Comparison of ENCODE assay signal across 16 mouse cellular contexts in the genomic region with DNA sequence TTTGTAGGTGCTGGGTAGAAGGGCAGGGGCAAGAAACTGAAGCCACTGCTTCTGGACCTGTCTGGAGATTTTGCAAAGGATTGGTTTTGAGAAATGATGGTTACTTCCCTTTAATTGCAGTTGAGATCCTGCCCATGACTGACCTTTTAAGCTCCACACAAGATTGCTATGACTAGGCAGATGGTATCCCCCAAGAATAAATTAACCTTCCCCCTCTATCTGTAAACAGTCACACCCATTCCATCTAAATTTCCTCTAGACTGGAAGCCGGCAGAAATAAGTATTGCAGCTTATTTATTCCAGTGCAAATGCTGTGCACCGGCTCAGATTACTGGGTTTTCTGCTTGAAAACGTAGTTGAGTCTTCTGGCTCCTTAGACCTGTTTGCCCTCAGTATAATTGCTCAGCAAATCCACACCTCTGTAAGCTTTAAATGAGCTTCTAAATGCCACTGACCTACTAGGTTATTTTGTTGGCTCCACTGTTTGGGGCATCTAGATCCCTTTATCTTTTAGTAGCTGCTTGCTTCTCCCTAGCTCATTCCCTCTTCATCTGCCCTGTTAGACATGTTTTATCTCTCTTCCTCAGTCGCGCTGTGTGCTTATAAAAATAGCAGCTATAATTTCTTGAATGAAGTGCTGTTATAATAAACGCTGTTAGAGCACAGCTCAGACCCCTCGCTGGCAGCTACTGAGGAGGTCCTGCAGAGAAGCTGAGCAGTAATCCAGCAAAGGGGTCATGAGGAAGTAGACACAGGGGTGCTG.
DNase-seq lines count a peak whose midpoint lies in the region; ATAC-seq and TF ChIP-seq lines count a peak whose summit lies in the region.
"Had no signal": no experiment of that assay in that cellular context is flagged by ENCODE, and none has a peak within 500 bp of the region (broad histone marks: within the 10 kb centered on the region; RNA-seq: fewer than 3 reads in every experiment).

No protein-coding gene starts in this region.

- H3K4me3 ChIP-seq in embryonic facial prominence, embryonic 15.5 days (replicated peaks), result no peak overlapping the region
- no peak overlapping the region for H3K4me3 ChIP-seq in embryonic facial prominence, embryonic 10.5 days
- H3K4me3 ChIP-seq in liver, embryonic 13.5 days (replicated peaks), result no peak overlapping the region; the same call in 1 of the 2 replicates
- H3K4me3 ChIP-seq in olfactory bulb, adult 2 months (ENCODE audit: insufficient read depth, low read depth, low read length), result no peak overlapping the region
- H3K4me3 ChIP-seq: heart, embryonic 12.5 days had no signal

- no peaks in the 10 kb centered on the region for H3K4me1 ChIP-seq in embryonic facial prominence, embryonic 15.5 days
- H3K4me1 ChIP-seq in embryonic facial prominence, embryonic 10.5 days, result no peaks in the 10 kb centered on the region
- H3K4me1 ChIP-seq in liver, embryonic 13.5 days (replicated peaks), result peaks cover 49% of the 10 kb centered on the region
- H3K4me1 ChIP-seq in olfactory bulb, adult 2 months (ENCODE audit: control insufficient read depth, insufficient read depth, low read length), result peaks cover 5% of the 10 kb centered on the region; the same call in 1 of the 2 replicates

- no peaks in the 10 kb centered on the region for H3K27me3 ChIP-seq in embryonic facial prominence, embryonic 15.5 days
- no peaks in the 10 kb centered on the region for H3K27me3 ChIP-seq in embryonic facial prominence, embryonic 10.5 days (replicated peaks; ENCODE audit: low read depth, poor library complexity, severe bottlenecking)
- no peaks in the 10 kb centered on the region for H3K27me3 ChIP-seq in liver, embryonic 13.5 days
- H3K27me3 ChIP-seq: heart, embryonic 12.5 days had no signal

- ATAC-seq in embryonic facial prominence, embryonic 15.5 days (ENCODE audit: insufficient number of reproducible peaks, low FRiP score, low TSS enrichment, low read depth), result peak; percentile 43; the same call in 1 of the 2 replicates
- peak; percentile 83 for ATAC-seq in liver, embryonic 13.5 days (ENCODE audit: low read depth)
- ATAC-seq: activated CD4-positive, CD25-positive, alpha-beta regulatory T cell, adult 4 months had no signal

- no peak for DNase-seq in embryonic facial prominence, embryonic 10.5 days (ENCODE audit: low spot score)
- peak; percentile 18 to 35 for DNase-seq in spleen, postnatal 10 days (ENCODE audit: low spot score in 2 of 2)
- DNase-seq in spleen, postnatal 4 days (ENCODE audit: low spot score in 2 of 2), result no peak
- DNase-seq in liver, embryonic 13.5 days, result no peak
- DNase-seq in left cerebral cortex, postnatal 25 days (ENCODE audit: low spot score in 2 of 2), result no peak
- no peak for DNase-seq in right cerebral cortex, adult 2 months (ENCODE audit: low spot score in 2 of 2)
- DNase-seq: cerebellum, adult 8-10 months; gastrocnemius, postnatal 36 days; heart, postnatal 4 days; retina, postnatal 1 day; spleen, adult 18-20 months; thymus, postnatal 4 days had no signal

- intact Hi-C loops in left cerebral cortex, postnatal 25 days (cut with DNase I), result no loop called here

- H3K36me3 ChIP-seq in embryonic facial prominence, embryonic 15.5 days, result no peaks in the 10 kb centered on the region
- no peaks in the 10 kb centered on the region for H3K36me3 ChIP-seq in embryonic facial prominence, embryonic 10.5 days (replicated peaks)
- H3K36me3 ChIP-seq in liver, embryonic 13.5 days, result no peaks in the 10 kb centered on the region
- H3K36me3 ChIP-seq: heart, embryonic 12.5 days had no signal

- no peak for TF ChIP-seq CTCF in olfactory bulb, adult 2 months (IDR thresholded peaks at IDR 0.05; ENCODE audit: insufficient read depth, low read depth, low read length)

- TF ChIP-seq POLR2A in olfactory bulb, adult 2 months (IDR thresholded peaks at IDR 0.05; ENCODE audit: insufficient read depth, low read depth, low read length), result no peak

- no peak overlapping the region for H3K27ac ChIP-seq in embryonic facial prominence, embryonic 15.5 days (replicated peaks)
- H3K27ac ChIP-seq in embryonic facial prominence, embryonic 10.5 days (replicated peaks), result no peak overlapping the region
- H3K27ac ChIP-seq in liver, embryonic 13.5 days, result peak overlapping the region; percentile 80
- H3K27ac ChIP-seq in olfactory bulb, adult 2 months (ENCODE audit: insufficient read depth, low read depth, low read length), result peak overlapping the region; percentile 25; the same call in 1 of the 2 replicates

- H3K4me2 ChIP-seq in embryonic facial prominence, embryonic 15.5 days (replicated peaks), result no peak overlapping the region
- peak overlapping the region; percentile 47 for H3K4me2 ChIP-seq in liver, embryonic 13.5 days
- H3K4me2 ChIP-seq: heart, embryonic 12.5 days had no signal

- no peak overlapping the region for H3K9ac ChIP-seq in embryonic facial prominence, embryonic 15.5 days
- no peak overlapping the region; the same call in 1 of the 2 replicates for H3K9ac ChIP-seq in liver, embryonic 13.5 days
- H3K9ac ChIP-seq: heart, embryonic 12.5 days had no signal

- WGBS in embryonic facial prominence, embryonic 15.5 days, result 51% methylated on average over 7 of the region's 7 CpGs
- WGBS in embryonic facial prominence, embryonic 10.5 days, result 77% methylated on average over 7 of the region's 7 CpGs
- WGBS in liver, embryonic 13.5 days (ENCODE audit: insufficient replicate concordance), result 22% methylated on average over 7 of the region's 7 CpGs
- WGBS in olfactory bulb, adult 2 months, result 14% methylated on average over 7 of the region's 7 CpGs

- H3K9me3 ChIP-seq in embryonic facial prominence, embryonic 15.5 days (replicated peaks), result no peaks in the 10 kb centered on the region
- H3K9me3 ChIP-seq in embryonic facial prominence, embryonic 10.5 days, result no peaks in the 10 kb centered on the region
- H3K9me3 ChIP-seq in liver, embryonic 13.5 days (replicated peaks), result no peaks in the 10 kb centered on the region
- H3K9me3 ChIP-seq: heart, embryonic 12.5 days had no signal

Comparison
In these comparisons a context has a peak if more than half of its experiments do, and no peak if none do; other contexts are left out.
1. DNase-seq: peak in spleen, postnatal 10 days (2 of 2); none in embryonic facial prominence, embryonic 10.5 days (single experiment), spleen, postnatal 4 days (0 of 2), liver, embryonic 13.5 days (single experiment), left cerebral cortex, postnatal 25 days (0 of 2) and right cerebral cortex, adult 2 months (0 of 2).
2. H3K27ac ChIP-seq: peak in liver, embryonic 13.5 days (single experiment) and olfactory bulb, adult 2 months (single experiment); none in embryonic facial prominence, embryonic 15.5 days (single experiment) and embryonic facial prominence, embryonic 10.5 days (single experiment).